In genomic region chr1:173521452-173521851, GRCm38 (mm10) we compare ENCODE assay signal across 10 mouse cellular contexts.
"Had no signal": no experiment of that assay in that cellular context is flagged by ENCODE, and none has a peak within 500 bp of the region (broad histone marks: within the 10 kb centered on the region; RNA-seq: fewer than 3 reads in every experiment).

No protein-coding gene starts in this region.

- ATAC-seq: midbrain, embryonic 16.5 days had no signal

- DNase-seq: lung, adult 18-20 months; lung, embryonic 14.5 days; lung, postnatal 14 days; lung, postnatal 36 days; midbrain, embryonic 14.5 days; right cerebral cortex, postnatal 14 days; thymus, adult 2 months; thymus, postnatal 25 days; thymus, postnatal 4 days had no signal
